Mouse (Mus musculus) lung, adult 2 months (tissue): ENCODE measurements around the gene Smndc1.

ENCODE experiments used
- CTCF ChIP-seq: fragments of 200-500 bp; IDR thresholded peaks from 2 replicates; pipeline ENCODE4 v1.5.1; 2011; ENCODE audit warnings: mild to moderate bottlenecking, low read length, control low read depth; ENCODE audit not compliant: insufficient read depth
- POLR2A ChIP-seq: fragments of 200-500 bp; IDR thresholded peaks from 2 replicates; pipeline ENCODE4 v1.6.1; 2011; ENCODE audit warnings: low read depth, mild to moderate bottlenecking, control low read depth, low read length, borderline replicate concordance; ENCODE audit errors: extremely low read depth

GRCm38 (mm10) chr19:53373570-53373969, 16.8 kb downstream of the Smndc1 start:
- TF ChIP-seq CTCF (no peak), POLR2A (no peak)
